Mouse (Mus musculus): ENCODE results near the gene Rock2.
A peak's percentile ranks its signal among the peaks of the same experiment; 100 is the strongest.

Gene Rock2

DNA sequence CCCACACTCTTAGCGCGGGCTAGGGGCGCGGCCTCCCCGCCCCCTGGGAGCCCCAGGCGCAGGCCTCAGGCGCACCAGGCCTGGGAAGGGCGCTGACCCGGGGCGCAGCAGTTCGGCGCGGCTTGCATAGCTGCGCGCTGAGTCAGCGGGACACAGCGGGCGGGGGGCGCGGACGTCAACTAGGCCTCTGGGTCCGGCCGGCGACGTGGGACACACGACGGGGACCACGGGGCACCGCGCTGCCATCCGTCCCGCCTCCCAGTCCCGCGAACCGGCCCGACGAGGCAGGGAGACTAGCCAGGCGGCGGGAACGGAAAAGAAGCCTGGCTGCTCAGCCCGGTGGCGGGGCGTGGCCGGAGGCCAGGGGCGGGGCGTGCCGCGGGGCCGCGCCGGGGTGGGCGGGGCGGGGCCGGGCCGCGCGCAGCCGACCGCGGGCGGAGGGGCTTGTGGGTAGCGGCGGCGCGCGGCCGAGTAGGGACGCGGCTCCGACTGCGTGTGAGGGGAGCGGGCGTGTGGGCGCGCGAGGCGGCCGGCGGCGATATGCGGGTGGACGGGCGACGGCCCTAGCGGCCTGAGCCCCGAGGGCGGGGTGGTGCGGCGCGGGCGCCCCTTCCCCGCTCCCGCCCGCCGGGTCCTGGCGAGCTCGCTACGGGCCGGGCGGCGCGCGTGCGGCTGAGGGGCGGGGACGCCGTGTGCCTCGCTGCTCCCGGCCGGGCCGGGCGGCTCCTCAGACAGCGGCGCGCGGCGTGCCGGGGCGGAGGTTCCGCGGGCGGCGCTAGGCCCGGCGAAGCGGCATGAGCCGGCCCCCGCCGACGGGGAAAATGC, at the start of gene Rock2:
TSS of gene Rock2 (plus strand) at position 500 of the 825 bp plus-strand sequence.
- peak; percentile 74 for ATAC-seq (ENCODE audit: low TSS enrichment)

GRCm38 (mm10) chr12:16847204-16847792, 47.4 kb upstream of the Rock2 start:
- no peak for ATAC-seq (ENCODE audit: low TSS enrichment)

DNA sequence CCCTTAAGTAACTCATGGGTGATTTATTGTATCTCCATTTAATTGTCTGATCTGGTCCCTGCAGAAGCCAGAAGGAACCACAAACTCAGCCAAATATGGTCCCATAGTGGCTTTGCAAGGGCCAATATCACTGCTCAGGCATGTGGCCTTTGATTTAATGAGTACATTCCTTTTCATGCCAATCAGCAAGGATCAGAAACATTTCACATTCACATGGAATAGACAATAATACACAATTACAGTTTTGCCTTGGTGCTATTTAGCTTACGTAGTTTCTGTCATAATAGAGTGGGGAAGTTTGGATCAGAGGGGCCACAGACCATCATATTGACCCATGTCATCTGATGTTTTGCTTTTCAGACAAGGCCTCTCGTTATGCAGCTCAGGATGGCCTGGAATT, 46.2 kb upstream of the Rock2 start:
- no peak for ATAC-seq (ENCODE audit: low TSS enrichment)

DNA sequence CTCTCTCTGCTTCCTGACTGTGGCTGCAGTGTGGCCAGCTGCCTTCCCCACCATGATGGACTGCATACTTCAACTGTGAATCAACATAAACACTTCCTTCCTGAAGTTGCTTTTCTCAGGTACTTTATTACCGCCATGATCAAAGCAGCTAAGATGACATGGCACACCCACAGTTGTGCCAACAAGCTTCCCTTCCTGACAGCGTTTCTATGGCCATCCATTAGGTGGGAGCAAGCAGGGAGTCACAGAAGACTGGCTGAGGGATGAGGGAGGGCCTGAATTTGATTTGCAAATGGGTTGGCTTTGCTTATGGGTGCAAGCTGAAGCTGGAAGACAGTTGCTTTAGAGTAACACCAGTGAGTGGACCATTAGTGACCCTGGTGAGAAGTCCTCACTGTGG, 44.9 kb upstream of the Rock2 start:
- no peak for ATAC-seq (ENCODE audit: low TSS enrichment)

DNA sequence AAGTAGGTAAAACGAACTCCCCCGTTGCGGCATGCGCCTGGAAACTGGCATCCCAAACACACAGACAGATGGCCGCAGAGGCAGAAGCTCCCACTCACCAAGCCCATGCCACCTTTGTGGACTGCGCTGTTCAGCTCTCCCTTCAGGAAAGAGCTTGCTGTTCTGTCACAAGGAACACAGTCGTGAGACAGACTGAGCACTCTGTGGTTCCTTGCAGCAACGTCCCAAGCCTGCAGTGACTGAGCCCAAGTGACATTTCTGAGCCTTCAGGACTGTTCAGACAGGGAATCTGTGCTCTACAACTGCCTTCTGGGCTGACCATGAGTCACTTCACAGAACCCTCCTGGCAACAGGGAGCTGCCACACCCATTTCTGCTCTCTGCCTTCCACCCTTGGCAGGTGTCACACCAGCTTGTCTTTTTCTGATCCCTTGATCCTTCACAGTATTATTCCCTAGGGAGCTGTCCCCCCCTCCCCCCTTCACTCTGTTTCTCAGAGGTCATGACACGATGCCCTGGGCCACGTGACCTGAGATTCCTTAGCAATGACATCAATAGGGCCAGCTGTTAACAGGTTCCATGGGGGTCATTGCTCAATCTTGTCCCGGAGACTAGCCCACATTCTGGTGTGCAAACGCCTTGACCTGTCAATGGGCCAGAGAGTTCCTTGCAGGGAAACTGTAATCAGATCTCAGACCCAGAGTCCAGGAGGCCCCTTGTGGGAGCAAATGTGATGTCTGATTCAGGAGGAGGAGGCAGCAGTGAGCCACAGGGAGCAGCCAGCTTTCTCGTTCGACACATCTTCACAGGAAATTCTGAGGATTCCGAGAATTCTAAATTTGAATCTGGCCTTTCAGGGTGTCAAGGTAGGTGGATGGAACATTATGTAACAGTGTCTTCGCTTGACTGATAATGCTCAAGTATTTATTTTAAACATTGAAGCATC, 44.0 kb upstream of the Rock2 start:
- peak; percentile 64 for ATAC-seq (ENCODE audit: low TSS enrichment)

- peak; percentile 71 for ATAC-seq (ENCODE audit: low TSS enrichment)
These were observed 41.1 kb upstream of the Rock2 start for GRCm38 (mm10) chr12:16853431-16854165.

GRCm38 (mm10) chr12:16855632-16856305, 38.9 kb upstream of the Rock2 start:
- peak; percentile 68 for ATAC-seq (ENCODE audit: low TSS enrichment)

DNA sequence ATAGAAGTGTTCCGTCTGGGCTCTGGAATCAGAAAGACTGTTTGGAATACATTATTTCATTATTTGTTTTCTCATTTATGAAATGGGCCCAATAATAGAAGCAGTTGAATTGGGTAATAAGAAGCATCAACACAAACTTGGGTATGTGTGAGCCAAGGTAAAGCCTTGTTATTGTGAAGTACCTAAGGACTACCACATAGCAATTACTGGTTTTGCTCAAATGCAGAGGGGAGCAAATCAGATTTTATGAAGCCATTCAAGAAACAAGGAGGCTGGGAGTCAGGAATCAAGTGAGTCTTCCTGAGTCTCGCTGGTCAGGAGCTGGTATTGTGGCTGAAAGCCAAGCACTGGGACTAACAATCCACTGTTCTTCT, 38.4 kb upstream of the Rock2 start:
- ATAC-seq (ENCODE audit: low TSS enrichment) = no peak

DNA sequence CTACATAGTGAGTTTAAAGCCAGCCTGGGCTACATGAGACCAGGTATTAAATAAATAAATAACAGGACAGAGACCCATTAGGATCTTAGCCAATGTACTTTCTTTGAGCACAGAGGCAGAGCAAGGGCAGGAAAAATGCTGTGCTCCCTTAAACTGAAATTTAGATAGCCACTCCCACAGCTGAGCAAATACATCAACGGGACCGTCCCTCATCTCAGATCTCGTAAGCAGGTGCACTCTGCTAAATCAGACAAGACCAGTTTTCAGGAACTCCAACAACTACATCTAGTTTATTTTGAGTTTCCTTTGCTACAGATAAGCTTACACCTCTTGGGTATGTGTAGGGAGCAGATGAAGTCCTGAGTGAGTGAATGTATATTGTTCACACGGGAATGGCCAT, 36.6 kb upstream of the Rock2 start:
- ATAC-seq (ENCODE audit: low TSS enrichment) = no peak

DNA sequence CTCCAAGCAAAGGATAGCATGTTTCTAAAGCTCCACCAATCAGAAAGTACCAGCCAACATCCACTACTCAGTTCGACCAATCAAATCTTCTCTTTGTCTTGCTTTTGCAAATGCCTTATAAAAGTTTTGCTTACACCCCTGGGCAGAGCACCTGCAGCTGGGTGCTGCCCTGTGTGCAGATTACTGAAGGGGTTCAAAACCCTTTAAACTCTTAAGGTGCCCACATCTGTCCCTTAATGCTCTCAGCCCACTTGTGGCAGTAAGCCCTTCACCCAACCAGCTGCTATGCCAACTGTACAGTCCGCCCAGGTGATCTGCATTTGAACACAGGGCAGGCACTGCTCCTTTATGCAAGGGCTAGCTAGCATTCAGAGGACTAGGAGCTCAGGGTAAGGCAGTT, 34.9 kb upstream of the Rock2 start:
- ATAC-seq (ENCODE audit: low TSS enrichment) = no peak

DNA sequence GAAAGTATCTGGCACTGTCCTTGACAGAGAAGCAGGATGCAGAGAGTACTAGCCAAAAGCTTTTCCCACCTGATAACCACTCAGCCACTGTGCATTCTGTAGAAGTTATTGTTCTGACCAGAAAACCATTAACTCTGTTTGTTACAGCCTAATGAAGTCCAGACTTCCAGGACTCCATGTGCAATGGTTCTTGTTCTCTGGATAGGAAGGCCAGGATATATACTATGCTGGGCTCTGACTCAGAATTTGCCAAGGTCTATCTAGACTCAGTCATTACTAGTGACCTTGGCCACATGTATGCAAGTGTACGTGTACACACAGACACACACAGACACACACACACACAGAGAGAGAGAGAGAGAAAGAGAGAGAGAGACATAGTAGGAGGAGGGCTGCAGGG, 34.2 kb upstream of the Rock2 start:
- no peak for ATAC-seq (ENCODE audit: low TSS enrichment)

DNA sequence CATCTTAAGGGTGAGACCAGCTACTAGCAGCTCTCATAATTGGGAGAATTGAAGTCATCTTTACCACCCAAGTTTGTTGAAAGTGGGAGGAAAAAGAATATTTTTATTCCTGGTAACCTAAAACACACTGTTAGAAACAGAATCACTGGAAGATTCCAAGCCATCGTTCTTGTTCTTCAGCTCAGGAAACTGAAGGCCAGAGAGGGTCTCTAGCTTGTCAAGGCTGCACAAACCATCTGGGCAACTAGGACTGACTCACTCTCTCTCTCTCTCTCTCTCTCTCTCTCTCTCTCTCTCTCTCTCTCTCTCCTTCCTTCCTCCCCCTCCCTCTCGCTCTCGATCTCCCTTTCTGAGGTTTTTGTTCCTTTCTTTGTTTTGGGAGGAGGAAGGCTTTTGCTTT, 33.7 kb upstream of the Rock2 start:
- peak; percentile 31 for ATAC-seq (ENCODE audit: low TSS enrichment)

- no peak for ATAC-seq (ENCODE audit: low TSS enrichment)
These were observed 30.2 kb upstream of the Rock2 start for GRCm38 (mm10) chr12:16864477-16864876.

- no peak for ATAC-seq (ENCODE audit: low TSS enrichment)
These were observed 28.8 kb upstream of the Rock2 start for GRCm38 (mm10) chr12:16865871-16866270.

DNA sequence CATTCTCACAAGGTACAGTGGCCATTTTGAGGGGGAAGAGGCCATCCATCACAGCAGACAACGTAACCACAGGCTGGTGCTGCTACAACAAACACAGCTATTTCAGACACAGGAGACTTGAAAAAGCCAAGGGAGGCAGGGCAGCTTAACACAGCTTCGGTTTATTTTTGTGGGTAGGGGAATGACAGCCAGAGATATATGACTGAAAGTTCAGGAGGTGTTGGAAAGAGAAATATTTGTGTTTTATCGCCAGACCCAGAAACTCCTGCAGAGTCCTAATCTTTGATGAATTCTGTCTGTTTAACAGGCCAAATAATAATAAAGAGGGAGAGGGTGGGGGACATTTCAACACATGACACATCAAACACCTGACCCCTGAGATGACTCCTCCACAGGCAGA, 28.2 kb upstream of the Rock2 start:
- ATAC-seq (ENCODE audit: low TSS enrichment) = no peak

- ATAC-seq (ENCODE audit: low TSS enrichment) = no peak
These were observed 27.4 kb upstream of the Rock2 start for GRCm38 (mm10) chr12:16867306-16867705.

GRCm38 (mm10) chr12:16868618-16869017, 26.1 kb upstream of the Rock2 start:
- no peak for ATAC-seq (ENCODE audit: low TSS enrichment)

GRCm38 (mm10) chr12:16869091-16869778, 25.5 kb upstream of the Rock2 start:
- ATAC-seq (ENCODE audit: low TSS enrichment) = no peak

DNA sequence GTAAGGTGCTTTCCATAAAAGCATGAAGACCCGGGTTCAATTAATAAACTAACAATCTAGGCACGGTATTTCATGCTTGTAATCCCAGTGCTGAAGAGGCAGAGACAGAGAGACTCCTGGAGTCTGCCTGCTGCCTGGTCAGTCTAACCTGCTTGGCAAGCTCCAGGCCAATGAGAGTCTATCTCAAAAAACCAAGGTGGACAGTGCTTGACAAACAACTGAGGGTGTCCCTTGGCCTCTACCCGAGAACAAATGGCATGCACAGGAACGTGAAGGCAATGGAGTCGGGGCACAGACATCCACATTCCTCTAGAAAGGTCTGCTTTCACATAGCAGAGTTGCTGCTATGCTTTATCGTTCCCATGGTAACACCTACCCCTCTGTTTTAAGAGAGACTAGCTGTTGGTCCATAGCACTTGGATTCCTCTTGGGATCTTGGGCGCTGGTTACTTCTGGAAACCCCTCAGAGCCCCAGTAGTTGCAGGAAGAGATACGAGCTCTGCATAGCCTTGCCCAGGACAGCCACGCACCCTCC, 24.8 kb upstream of the Rock2 start:
- no peak for ATAC-seq (ENCODE audit: low TSS enrichment)

GRCm38 (mm10) chr12:16870405-16871068, 24.2 kb upstream of the Rock2 start:
- ATAC-seq (ENCODE audit: low TSS enrichment) = no peak

Data from frontal cortex, adult (tissue).